Mouse (Mus musculus) heart, adult 8-10 months (tissue): ENCODE data around the gene Hopx. TPM values are rescaled to one million over a fixed set of nuclear protein-coding genes. Genes with fewer than 3 reads are reported as not detected.

Experiments
- DNase-seq: peaks from one replicate; pipeline ENCODE4 v3.0.0; 2022; ENCODE audit warnings: low spot score
- total RNA-seq, 4 experiments: library from RNA; stranded (reverse); gene quantifications; 2 replicates each; pipeline ENCODE4 v1.2.4; 2022

Hopx gene
- total RNA-seq, 4 experiments from 2014 or later: 354 to 475 (median 429) TPM

DNA sequence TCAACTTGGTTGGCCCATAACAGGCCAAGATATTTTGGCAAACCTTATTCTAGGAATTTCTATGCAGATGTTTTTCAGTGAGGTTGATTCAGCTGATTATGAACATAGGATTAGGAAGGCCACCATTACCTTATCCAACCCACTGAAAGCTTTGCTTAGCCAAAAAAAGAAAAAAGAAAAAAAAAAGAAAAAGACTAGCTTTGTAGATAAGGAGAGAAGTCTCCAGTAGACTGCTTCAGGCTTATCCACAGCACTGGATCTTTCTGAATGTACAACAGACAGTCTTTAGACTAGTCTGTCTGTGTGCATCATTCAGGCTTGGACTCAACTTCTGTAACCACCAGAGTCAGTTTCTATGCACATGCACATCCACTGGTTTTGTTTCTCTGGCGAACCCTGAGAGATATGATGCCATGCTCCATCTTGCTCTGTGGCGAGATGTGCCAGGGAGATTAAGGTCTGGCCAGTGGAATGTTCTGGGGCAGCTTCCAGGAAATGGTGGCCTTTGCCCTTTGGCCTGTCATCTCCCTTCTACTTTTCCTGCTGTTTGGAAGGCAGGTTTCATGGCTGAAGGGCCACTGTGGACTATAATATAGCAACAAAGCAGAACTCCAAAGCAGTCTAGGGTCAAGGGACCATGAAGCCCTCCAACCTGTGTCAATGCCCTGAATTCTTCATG lies 17.7 kb upstream of the Hopx start:
- DNase-seq: no peak

DNA sequence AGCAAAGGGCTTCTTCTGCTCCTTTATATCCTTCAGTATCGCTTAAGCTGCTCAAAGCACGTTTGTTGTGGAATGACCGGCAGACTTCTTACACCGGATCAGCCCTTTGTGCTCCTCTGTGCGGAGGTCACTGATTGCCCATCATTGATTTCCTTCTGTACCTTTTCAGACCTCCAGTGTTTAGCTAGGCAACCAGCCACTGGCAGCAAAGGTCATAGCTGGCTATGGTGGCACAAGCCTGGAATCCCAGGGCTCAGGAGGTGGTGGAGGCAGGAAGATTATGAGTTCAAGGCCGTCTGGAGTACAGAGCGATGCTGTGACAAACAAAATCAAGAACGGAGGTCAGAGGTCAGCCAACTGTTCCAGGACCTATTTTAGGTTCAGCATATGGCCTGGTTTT lies 17.0 kb upstream of the Hopx start:
- no peak for DNase-seq

DNA sequence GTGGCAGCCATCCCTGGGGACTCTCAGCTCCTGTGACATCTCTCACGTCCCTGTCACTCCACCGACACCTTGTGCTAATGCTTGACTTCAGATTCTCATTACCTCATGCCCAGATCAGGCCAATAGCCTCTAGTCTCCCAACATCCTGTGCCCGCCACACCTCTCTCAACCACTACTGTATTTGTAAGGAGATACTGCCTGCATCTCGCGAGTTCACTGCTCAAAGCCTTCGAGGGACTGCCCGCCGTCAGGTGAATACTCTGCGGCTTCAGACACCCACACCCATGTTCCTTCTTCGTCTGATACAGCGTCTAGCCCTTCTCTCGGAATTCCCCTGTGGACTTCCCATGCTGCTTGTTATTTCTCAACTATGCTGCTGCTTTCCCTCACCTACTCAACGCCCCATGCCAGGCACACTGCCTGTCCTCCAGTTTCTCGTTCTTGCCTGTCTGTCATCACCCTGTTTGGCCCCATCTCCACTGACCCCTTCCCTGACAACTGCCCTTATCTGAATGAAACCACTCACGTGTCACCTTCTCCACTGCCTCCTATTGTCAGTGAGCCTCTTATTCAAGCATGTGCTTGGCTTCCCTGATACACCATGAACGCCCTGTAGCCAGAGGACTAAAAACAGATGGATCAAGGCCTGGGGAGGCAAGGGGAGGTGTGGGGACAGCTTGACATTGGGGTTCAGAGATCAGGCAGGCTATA lies 15.5 kb upstream of the Hopx start:
- peak; percentile 66 for DNase-seq

DNA sequence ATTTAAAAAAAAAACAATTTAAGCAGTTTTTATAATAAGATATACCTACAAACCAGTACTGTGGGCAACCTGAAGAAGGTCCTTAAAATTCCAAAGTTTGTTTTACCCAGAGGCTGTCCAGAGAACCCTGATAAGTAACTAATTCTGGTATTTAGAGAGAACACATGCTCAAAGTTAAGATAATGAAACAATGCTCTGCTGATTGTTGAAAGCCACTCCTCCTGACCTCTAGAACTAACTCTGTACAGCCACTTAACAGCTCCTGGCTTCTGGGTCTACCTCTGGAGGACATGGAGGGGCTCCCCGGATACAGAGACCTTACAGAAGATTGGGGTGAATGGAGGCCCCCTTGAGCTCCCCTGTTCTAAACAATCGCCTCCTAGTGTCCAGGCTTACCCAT lies 15.0 kb upstream of the Hopx start:
- no peak for DNase-seq

DNA sequence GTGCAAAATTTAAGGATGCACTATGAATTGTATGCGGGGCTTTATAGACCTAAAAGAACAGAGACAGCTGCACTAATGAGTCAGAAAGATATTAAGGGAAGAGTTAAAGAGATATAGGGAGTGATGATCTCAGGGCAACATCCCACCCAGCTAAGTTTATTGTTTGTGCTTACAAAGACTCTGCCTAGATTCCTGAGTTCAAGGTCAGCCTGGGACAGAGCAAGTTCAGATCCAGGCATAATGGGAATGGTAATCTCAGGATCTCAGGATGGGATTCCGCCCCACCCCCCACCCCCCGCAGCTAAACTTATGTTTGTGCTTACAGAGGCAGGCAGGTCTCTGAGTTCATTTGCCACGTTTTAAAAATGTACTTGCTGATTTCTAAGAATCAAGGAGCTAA lies 13.9 kb upstream of the Hopx start:
- DNase-seq: no peak

DNA sequence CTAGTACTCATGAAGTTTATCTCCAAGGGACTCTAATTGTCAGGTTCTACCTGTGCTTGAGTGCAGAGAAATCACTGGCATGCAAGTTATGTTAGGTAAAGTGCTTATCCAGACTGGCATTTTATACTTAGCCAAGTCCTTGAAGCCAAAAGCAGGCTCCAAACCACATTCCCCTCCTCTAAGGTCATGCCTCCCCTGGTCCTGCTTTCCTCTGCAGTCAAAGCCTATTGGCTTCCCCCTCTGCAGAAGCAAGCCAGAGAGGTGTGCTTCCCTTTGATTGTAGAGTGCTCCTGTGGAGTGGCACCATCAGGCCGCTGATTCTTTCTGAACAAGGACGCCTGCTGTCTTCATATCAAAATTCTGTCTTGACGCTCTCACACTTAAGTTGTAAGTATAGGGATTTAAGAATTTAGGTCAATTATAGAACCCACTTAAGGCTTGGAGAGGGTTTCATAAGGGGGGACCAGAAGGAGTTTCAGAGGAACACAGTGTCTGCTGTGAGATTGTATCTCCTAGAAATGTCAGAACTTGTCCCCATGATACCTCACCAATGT lies 11.6 kb upstream of the Hopx start:
- DNase-seq: no peak

DNA sequence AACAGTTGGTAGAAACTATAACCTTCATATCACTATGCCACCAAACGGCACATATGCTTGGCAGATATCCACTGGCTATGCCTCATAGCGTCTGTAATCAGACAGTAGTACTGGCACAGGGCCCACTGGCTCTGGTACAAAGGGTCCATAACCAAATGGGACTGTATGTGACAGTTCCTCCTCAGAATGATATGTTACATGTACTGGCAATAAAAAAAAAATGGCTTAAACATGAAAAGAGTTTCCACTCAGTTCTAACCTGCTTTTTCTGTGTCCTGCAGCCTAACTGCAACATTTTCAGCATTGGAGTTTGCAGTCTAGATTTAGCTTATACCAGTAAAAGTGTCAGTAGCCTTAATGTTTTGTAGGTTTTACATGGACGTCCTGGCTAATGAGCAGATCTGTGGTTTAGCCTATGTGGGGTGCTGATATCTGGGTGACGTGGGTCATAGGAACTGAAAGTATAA lies 9.9 kb upstream of the Hopx start:
- no peak for DNase-seq

DNA sequence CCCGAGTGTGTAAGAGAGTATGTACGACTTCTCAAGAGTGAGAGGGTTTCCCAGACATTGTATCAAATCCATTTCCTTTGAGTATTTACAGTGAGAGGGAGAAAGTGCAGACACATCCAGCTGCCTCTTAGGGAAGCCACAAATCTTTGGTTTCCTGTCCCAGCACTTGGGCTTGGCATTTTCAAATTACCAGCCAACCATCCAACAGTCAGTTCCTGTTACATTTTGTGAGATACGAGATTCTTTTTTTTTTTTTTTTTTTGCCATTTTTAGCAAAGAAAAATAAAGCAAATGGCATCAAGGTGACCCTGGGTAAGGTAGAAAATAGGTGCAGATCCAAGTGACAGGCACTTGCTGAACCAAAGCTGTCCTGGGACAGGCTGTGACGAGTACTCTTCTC lies 9.2 kb upstream of the Hopx start:
- no peak for DNase-seq

DNA sequence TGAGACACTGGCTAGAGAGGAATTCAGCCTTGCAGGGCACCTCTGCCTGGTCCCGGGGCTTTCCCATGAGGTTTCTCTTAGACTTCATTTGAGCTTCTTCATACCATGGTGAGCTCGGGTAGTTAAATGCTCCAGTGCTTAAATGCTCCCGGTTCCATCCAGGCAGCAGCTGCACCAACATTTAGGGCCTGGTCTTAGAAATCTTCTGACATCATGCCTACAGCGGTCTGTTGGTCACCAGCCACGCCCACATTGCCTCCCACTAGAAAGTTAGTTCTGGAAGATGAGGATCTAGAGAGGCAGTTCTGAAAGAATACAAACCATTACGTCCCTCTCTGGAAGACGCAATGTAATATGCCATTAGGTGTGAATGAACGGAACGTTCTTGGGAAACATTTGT lies 8.7 kb upstream of the Hopx start:
- DNase-seq: no peak

DNA sequence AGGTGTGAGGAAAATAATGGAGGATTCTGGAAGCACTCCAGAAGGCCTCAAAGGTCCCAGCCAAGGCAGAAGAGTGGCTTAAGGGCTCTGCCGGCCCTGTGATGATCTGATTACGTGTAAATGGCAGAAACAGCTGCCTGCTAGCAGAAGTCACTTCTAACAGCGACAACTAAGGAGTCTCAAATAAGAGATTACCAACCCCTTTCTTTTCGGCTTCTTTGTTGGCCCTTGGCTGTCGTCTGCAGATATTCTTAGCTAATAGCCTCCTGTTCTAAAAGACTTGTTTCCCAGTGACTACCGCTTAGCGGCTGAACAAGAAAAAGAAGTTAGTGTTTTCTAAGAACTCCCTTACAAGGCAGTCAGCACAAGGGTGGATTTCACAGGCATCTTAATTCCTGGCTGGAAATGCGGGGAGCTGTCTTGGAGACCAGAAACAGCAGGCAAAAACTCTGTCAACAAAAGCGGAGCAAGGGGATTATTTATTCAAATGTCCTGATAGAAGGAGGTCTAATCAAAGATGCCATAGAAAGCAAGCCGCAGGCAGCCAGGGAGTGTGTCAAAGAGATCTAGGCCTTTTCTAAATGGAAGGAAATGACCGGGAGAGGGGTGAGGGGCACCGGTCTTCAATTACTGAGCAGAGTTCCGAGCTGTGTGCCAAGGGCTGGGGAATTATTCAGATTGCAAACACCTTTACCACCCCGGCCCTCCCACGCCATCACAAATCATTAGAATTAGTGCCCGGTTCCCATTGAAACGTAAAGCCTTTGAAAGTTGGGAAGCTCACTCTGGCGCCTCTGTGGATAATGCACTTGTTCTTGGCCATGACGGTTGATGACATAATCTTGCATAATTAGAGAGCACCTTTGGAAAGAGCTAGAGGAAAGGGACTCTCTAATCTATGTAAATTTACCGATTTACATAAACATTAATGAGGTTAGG lies 7.6 kb upstream of the Hopx start:
- DNase-seq: no peak

DNA sequence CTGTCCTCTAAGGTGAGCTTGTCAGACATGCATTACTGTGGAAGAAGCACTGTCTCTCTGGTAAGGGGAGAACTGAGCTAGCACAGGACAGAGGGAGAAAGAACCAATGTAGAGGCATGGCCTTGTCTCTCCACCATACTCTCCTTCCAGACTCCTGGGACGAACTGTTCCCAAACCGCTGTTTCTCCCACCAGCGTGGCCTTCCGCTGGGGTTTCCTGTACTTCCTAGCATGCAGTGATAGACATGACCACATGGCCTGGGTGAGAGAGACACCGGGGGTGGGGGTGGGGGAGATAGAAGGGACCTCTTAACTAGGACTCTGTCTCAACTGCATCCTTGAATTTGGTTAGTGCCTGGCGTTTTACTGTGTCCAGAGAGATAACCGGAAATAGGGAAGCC lies 5.8 kb upstream of the Hopx start:
- DNase-seq: no peak

DNA sequence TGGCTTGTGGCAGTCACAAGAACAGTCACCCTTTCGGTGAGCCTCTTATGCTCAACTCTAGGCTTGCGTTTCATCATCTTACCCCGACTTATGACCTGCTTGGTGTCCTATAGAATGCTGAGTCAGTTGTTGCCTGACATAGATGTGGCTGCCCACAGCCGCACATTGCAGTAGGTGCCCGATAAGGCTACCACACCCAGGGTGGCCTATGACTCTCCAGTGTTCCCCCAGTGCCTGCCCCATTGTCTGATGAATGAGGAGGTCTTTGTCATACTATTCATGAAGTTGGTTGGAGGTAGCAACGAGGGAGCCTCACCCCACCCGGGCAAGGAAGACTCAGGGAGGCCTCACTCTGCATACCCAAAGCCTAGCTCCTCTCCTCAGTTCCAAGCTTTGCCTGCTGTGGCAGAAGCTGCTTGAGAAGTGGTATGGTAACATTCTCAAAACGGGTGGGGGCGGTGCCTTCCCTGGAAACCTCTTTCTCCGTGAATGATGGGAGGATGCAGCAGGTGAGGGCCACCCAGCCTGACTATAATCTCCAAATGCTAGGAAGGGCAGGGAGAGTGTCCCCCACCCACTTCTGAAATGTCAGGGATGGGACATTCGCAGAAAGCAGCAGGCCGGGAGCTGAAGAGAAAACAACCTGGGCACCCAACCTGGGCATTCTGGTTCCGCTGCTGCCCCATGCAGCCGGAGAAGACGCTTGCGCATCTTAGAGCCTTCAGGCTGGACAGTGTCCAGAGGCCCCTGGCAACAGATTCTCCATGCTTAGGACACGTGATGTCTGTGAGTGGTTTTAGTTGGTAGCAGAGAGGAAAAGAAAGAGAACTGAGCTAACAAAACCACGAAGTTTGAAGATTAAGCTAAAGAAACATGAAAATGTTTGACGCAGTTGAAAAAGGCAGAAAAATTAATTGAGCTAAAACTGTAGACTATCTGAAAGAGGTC lies 4.8 kb upstream of the Hopx start:
- no peak for DNase-seq

DNA sequence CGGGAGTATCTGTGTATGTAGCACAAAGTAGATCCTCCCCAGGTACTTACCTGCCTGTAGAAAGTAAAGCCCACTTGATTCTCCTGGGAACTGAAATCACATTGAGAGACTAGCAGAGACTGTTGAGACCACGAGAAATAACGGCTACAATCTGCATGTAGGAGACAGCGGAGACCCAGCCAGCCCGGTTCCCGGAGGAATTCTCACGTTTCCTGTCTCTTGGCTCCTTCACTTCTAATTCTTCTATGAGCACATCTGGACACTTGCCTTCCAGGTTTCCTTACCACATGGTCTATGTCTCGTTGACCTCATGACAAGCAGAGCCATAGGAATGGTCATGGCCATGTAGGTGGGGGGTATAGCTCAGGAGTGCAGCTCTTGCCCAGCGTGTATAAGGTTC lies 811 bp upstream of the Hopx start:
- no peak for DNase-seq

DNA sequence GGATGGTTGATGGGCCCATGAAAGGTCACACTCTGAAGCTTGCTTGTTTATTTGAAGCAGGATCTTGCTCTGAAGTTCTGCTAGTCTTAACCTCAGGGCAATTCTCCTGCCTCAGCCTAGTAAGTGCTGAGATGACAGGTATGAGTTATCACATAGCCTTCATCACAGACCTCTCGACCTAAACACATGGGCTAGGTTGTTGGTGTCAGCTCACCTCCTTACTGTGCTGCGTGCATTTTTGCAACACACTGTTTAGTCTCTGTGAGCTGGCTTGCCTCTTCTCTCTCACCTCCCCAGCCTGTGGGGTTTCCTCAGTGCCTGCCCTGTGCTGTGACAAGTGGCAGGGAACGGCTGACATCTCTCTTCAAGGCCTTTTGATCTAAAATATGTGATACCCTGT lies 1.1 kb downstream of the Hopx start:
- no peak for DNase-seq

DNA sequence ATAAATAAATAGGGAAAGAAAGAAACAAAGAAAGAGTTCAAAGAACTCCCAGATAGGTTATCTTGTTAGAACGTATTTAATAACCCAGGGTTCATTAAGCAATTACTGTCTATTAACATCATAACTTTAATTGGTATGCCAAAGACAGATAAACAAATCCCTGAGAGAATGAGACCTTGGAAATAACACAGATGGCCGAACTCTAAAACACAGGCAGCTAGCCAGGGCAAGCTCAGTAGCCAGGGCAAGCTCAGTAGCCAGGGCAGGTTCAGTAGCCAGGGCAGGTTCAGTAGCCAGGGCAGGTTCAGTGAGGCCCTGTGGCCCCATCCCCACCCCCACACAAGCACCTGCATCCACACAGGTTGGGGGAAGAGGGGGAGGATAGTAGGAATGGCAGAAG lies 2.9 kb downstream of the Hopx start:
- DNase-seq: no peak

DNA sequence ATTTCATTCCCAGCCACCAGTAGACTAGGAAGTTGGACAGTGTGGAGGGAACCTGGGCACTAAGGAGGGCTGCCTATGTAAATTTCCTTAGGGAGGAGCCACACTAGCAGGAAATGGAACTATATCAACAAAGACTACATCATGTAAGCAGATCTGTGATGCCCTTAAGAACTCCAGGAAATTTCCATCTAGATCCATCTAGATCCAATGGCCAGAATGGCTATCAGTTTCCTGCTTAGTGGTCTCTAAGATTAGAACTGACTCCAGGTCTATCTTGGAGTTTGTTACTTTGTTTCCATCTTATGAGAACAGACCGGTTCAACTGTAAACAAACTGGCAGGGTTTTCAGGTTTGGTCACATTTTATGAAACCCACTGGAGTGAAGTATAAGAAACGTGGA lies 5.1 kb downstream of the Hopx start:
- DNase-seq: no peak

DNA sequence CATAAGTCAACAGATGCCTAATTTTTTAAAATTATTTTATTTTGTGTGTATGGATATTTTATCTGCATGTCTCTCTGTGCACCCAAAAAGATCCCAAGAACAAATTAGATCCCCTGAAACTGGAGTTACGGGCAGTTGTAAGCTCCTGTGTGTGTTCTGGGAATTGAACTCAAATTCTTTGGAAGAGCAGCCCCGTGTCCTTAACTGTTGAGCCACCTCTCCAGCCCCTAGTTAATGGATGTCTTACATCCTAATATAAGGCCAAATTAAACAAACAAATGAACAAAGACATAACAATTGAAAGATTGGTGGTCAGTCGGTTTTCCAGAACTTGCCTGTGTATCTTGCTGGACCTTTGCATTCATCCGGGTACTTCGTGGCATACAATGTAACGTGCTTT lies 6.1 kb downstream of the Hopx start:
- DNase-seq: no peak

DNA sequence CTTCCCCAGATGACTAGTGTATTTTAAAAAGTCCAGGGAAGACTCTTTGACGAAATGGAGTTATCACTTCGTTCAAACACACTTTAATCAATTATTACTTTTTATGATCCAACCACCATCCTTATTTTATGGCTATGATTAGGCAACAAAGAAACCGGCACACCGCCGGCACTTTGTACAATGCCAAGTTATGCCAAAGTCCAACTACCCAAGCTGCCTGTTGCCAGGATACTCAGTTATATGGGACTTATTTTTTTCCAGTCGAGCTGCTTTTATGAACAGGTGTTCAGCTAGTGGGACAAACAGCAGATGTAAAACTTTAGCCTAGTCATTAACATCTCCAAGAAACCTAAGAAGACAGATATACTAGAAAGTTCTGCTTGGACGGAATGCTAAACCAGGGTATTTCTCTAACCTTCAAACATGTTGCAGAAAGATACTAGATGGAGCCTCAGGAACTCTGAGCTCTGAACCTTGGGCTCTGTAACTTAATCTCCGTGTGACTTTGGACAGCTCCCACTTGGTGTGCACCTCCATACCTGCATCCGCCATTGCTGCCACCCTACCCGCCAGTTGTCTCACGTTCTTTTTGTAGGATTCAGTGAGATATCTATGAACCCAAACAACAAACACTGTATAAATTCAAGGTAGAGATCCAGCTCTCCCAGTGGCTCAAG lies 7.6 kb downstream of the Hopx start:
- DNase-seq: no peak

DNA sequence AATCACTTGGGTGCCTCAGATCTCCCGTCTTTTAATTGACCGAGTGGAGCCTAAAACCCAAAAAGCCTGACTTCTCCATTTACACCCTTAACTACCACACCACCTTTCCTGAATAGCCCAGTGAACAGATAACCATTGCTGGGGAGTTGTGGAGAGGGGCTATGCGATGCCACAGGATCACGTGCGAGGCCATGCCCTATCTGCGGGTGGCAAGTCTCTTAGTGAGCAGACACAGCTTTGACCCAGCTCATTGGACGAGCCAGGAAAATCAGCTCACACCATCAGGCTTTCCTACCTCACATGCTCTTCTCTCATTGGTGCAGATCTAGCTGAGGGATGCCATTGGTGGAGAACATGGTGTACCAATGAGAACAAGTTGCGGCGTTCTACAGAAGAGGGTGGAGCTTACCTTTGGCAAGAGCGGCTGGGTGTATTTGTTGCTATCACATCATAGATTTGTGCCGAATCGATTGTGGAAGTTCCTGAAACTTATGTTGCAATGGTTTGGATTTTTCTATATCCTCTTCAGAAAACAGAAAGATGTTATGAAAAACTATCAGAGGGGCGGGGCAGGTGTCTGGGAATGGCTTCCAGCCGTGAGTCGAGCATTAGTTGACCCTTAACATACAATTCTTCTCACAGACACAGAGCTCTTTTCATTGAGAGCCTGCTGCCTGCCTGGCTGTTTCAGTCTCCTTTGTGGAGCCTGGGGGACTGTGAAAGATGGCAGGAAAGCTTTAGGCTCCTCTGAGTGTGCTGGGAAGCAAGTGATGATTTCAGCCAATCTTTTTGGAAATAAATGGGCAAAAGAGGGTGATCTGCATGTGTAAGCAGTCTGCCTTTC lies 12.2 kb downstream of the Hopx start:
- DNase-seq: no peak

DNA sequence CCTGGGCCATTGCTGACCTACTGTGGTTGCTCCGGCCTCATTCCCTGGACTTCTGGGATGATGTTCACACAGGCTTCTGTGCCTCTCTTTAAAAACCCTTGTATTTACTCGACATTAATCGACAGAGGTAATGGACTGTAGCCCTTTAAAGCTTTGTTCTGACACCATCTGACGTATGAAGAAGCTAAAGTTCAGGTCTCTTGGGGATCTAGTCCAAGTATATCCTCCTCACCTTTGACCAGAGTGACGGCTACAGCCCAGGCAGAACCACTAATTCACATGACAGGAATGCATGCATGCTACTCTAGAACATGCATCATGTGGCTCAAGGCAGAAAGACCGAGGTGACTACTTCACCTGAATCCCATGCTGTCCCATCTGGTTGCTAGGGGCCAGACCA lies 14.2 kb downstream of the Hopx start:
- no peak for DNase-seq
